Mouse (Mus musculus) megakaryocyte, embryonic 14.5 days (primary cell): Measurements from ENCODE around the gene Foxo6. TPM values are rescaled to one million over a fixed set of nuclear protein-coding genes. Genes with fewer than 3 reads are reported as not detected.

Experiments
- H3K27me3 ChIP-seq: replicated peaks from 2 replicates; pipeline ENCODE3; 2012; ENCODE audit warnings: inconsistent platforms
- H3K36me3 ChIP-seq: replicated peaks from 2 replicates; pipeline ENCODE3; 2012; ENCODE audit warnings: low read length, inconsistent platforms, mixed read lengths
- H3K4me1 ChIP-seq: 2 replicates; pipeline ENCODE4 v1.6.1; 2012; ENCODE audit warnings: inconsistent platforms
- H3K4me3 ChIP-seq: replicated peaks from 2 replicates; pipeline ENCODE3; 2012; ENCODE audit warnings: moderate library complexity, mild to moderate bottlenecking, inconsistent platforms
- H3K9me3 ChIP-seq: 2 replicates; pipeline ENCODE4 v1.6.1; 2012; ENCODE audit warnings: inconsistent platforms
- FLI1 ChIP-seq: IDR thresholded peaks from 2 replicates; pipeline ENCODE4 v1.6.1; 2012; ENCODE audit warnings: low read length, inconsistent platforms, mixed read lengths
- GATA1 ChIP-seq: IDR thresholded peaks from 3 replicates; pipeline ENCODE4 v1.6.1; 2012; ENCODE audit warnings: mixed read lengths, low read length, inconsistent platforms, borderline replicate concordance
- polyA plus RNA-seq: library from polyadenylated mRNA; stranded (reverse); fragments of >175 nt; gene quantifications from 2 replicates; pipeline ENCODE4 v1.2.3, GENCODE M21; 2012; ENCODE audit warnings: low replicate concordance; ENCODE audit not compliant: insufficient read depth

The Foxo6 gene
- not detected in 2 replicates for polyA plus RNA-seq

DNA sequence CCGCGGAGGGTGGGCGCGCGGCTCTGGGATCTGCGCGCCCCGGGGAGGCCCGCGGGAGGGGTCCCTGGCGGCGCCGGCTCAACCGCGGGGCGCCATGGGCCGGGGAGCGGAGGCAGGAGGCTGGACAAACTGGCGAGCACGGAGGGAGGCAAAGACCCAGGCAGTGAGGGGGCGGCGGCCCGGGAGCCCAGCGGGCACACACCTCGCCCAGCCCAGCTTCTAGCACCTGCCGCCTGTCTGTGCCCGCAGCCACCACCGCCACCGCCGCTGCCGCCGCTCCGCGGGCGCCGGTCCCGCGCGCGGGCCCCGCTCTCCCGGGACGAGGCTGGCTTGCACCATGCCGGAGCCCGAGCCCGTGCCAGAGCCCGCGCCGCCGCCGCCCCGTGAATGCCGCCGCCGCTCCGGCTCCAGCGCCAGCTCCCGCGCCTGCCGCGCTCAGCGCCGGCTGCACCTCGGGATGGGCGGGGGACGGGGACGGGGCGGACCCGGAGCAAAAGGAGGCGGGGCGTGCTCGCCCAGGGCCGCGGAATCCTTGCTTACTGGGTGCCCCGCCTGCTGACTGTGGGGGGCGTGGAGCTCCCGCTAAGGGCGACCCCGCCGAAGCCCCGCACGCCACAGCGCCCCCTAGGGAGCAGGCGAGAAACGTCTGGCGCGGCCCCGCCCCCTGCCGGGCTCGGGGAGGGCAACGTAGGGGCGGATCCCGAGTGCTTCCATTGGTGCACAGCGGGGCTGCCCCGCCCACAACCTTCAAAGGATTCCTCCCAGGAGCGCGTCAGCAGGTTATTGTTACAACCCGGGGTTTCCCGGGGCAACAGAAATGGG, at the start of gene Foxo6:
TSS of gene Foxo6 (minus strand) at position 60 of the 822 bp plus-strand sequence.
- Histone ChIP-seq H3K4me3 (peak within 1 kb of the TSS; percentile 91), H3K36me3 (no peaks in the 10 kb centered on the region), H3K9me3 (no peaks in the 10 kb centered on the region), H3K27me3 (peaks cover 95% of the 10 kb centered on the region), H3K4me1 (peaks cover 31% of the 10 kb centered on the region)
- no peak for TF ChIP-seq GATA1

DNA sequence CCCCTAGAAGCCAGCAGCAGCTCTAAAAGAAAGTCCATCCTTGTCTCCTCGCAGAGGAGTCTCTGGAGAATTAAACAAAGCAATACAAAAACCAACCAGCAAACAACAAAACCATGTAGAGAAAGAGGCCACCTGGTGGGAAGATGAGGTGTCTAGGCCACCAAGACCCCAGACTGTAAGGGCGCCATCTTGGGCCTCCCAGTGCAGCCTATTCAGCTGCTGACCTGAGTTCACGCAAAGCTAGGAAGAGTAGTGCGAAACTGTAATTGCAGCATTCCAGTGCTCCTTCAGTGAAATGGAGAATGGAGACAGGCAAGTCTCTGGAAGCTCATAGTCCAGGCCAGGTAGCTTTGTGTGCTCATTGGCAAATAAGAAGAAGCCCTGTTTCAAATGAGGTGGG, 47.2 kb upstream of the Foxo6 start:
- Histone ChIP-seq H3K9me3 (no peaks in the 10 kb centered on the region), H3K27me3 (peaks cover 42% of the 10 kb centered on the region), H3K4me1 (no peaks in the 10 kb centered on the region), H3K36me3 (no peaks in the 10 kb centered on the region), H3K4me3 (no peak overlapping the region)
- TF ChIP-seq FLI1 = no peak
- TF ChIP-seq GATA1 = no peak

DNA sequence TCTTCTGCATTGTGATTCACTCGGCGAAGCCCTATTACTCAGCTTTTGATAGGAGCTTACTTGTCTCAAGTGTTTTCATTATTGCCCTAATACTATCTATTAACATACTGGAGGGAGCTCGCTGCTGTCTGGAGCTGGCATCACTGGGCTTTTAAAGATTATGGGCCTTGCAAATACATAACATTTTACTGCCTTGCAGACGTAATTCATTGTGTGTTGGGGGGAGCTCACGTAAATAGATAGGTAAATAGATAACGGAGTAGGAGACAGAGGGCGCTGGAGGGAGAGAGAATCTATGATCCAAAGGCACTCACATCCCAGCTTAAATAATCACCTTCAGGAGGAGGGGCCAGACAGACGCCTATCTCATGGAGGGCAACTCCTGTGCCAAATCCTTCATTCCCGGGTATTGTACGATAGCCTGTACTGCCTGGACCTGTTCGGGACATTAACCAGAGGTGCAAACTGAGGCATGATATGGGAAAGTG, 45.8 kb upstream of the Foxo6 start:
- no peaks in the 10 kb centered on the region for H3K36me3 ChIP-seq
- H3K27me3 ChIP-seq = peaks cover 43% of the 10 kb centered on the region
- H3K9me3 ChIP-seq = no peaks in the 10 kb centered on the region
- no peaks in the 10 kb centered on the region for H3K4me1 ChIP-seq
- TF ChIP-seq FLI1 (no peak), GATA1 (no peak)
- H3K4me3 ChIP-seq = no peak overlapping the region

DNA sequence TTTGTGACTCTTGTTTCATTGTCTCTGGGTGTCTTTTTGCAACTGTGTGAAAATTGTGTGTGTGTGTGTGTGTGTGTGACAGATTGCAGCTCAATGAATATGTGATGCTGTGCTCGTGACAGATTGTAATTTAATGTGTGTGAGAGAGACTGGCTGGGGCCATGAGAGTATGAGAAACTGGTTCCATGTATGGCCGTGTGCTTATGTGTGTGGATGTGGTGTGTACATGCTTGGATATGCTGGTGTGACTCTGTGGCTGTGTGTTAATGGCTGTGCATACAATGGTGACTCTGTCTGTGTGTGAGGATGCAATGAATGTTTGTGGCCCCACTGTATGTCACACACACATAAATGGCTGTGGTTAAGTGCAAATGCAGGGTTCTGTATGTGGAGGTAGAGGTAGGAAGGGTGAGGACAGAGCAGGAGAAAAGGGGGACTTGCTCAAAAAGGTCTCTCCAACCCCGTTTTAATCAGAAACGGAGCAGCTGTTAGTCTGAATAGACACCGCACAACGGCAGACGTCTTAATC, 45.3 kb upstream of the Foxo6 start:
- no peaks in the 10 kb centered on the region for H3K36me3 ChIP-seq
- TF ChIP-seq GATA1 (no peak), FLI1 (no peak)
- H3K4me3 ChIP-seq = no peak overlapping the region
- no peaks in the 10 kb centered on the region for H3K4me1 ChIP-seq
- no peaks in the 10 kb centered on the region for H3K9me3 ChIP-seq
- H3K27me3 ChIP-seq = peaks cover 44% of the 10 kb centered on the region

DNA sequence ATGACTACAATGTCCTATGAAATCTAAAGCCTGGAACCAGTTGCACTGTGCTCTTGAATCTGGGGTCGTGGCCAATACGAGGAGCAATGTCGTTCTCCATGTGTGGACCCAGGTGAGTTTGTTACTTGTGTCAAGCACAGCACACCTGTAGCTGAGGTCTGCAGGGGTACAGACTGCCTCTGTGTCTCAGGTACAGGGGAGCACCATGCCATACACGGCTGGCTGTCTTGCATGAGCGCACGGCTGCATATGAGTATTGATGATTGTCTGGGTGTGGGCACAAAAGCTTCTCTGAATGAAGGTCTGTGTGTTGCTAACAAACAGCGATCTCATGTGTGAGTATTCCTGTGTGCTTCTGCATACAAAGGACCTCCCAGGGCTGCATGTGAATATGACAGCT, 44.8 kb upstream of the Foxo6 start:
- H3K9me3 ChIP-seq = no peaks in the 10 kb centered on the region
- peak overlapping the region; percentile 20 for H3K4me3 ChIP-seq
- peaks cover 43% of the 10 kb centered on the region for H3K27me3 ChIP-seq
- H3K4me1 ChIP-seq = no peaks in the 10 kb centered on the region
- TF ChIP-seq GATA1 = no peak
- no peak for TF ChIP-seq FLI1
- no peaks in the 10 kb centered on the region for H3K36me3 ChIP-seq

DNA sequence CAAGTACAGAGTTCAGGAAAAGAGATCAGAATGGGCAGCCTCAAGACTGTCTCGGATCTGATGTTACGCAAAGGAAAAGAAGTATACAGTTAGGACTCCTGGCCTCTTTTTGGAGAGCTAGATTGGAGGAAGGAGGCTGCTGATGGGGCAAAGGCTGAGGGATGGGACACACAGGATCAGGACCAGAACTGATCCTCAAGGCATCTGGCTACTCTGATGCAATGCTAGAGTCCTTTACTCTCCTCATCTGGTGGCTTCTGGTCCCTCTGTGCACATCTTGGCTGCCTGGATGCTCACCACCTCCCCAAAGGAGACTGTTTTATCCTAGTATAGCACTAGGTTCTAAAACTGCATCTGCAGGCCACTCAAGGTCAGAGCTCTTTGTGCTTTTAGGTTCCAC, 44.4 kb upstream of the Foxo6 start:
- Histone ChIP-seq H3K4me3 (no peak overlapping the region), H3K4me1 (no peaks in the 10 kb centered on the region), H3K27me3 (peaks cover 43% of the 10 kb centered on the region), H3K36me3 (no peaks in the 10 kb centered on the region), H3K9me3 (no peaks in the 10 kb centered on the region)
- TF ChIP-seq GATA1 (no peak), FLI1 (no peak)

DNA sequence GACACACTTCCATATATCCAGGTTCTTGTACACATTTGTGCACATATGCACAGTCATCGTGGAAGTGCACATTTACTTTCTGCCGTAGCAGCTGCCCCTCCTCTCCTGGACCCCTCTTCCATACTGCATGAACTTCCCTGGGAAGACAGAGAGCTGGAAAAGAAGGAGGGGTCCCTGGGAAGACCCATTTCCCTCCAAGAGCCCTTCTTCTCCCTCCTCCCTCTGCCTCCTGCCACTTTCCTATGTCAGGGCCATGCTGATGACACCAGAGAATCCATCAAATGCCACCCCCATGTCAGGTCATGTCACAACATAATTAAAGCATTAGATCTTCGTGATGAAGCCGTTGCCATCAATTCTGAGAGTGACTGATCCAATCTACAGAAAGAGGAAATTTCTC, 38.6 kb upstream of the Foxo6 start:
- Histone ChIP-seq H3K4me3 (no peak overlapping the region), H3K36me3 (no peaks in the 10 kb centered on the region), H3K27me3 (peaks cover 62% of the 10 kb centered on the region), H3K4me1 (no peaks in the 10 kb centered on the region), H3K9me3 (no peaks in the 10 kb centered on the region)
- TF ChIP-seq FLI1 (no peak), GATA1 (no peak)

DNA sequence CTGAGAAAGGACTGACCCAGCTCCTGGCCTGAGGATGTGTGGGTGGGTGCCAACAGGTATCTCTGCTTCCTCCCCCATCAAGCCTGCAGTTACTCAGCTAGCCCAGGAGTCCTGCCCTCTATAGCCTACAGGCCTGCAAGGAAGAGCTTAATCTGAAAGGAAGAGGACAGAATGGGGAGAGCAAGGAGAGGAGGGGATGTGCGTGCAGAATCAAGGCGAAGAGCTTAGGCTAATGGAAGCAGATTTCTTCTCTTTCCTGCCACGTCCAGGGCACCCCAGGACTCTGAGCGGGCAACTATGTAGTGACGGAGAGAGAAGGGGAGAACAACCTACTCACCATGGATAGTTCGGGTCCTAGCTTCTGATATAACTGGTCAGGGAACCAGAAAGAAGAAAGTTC, 37.9 kb upstream of the Foxo6 start:
- Histone ChIP-seq H3K36me3 (no peaks in the 10 kb centered on the region), H3K27me3 (peaks cover 64% of the 10 kb centered on the region), H3K9me3 (no peaks in the 10 kb centered on the region), H3K4me1 (no peaks in the 10 kb centered on the region), H3K4me3 (no peak overlapping the region)
- no peak for TF ChIP-seq GATA1
- no peak for TF ChIP-seq FLI1

DNA sequence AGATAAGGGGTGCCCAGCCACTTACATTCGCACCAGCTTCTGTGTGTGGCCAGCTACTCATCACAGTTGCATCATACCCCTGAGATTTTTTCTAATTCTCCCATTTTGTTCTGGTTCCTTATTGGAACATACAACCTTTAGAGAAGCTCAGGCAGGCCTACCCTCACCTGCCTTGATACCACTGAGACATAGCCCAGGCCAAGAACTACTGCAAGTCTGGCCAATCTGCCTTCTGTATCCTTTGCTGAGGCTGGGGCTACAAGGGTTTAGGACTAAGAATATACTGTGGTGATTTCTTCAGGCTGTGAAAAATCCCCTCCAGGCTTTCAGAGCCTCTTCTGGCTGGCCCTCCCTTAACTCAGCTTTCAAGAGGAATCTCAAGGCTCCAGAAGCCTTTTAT, 36.7 kb upstream of the Foxo6 start:
- Histone ChIP-seq H3K27me3 (peaks cover 64% of the 10 kb centered on the region), H3K9me3 (no peaks in the 10 kb centered on the region)

DNA sequence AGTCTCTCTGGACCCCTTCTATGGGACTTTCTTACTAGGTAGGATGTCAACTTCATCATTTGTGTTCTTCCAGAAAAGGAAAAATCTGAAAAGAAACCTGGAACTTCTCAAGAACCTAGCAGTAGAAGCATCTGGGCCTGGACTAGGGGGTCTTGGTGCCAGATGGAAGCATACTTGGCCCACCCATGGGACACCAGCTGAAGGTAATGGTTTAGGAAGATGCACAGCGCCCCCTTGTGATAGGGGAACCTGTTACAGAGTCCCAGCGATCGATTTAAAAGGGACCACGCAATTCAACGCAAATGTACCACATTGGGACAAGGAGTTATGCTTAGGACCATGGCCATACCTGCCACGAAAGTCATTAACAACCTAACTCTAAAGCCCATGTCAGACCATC, 36.0 kb upstream of the Foxo6 start:
- H3K27me3 ChIP-seq = peaks cover 61% of the 10 kb centered on the region
- no peaks in the 10 kb centered on the region for H3K9me3 ChIP-seq
- no peaks in the 10 kb centered on the region for H3K36me3 ChIP-seq
- no peak overlapping the region for H3K4me3 ChIP-seq
- TF ChIP-seq FLI1 (no peak), GATA1 (no peak)
- H3K4me1 ChIP-seq = no peaks in the 10 kb centered on the region

More for the DNA sequence above, 36.7 kb upstream of the Foxo6 start:
- H3K4me3 ChIP-seq = no peak overlapping the region
- H3K4me1 ChIP-seq = no peaks in the 10 kb centered on the region
- TF ChIP-seq GATA1 (no peak), FLI1 (no peak)
- H3K36me3 ChIP-seq = no peaks in the 10 kb centered on the region
